Mouse (Mus musculus) kidney, adult 9 months (tissue): ENCODE data around the gene Cdk8.
"Not testable (repeated sequence)": the region's sequence is repeated elsewhere in the genome, so short reads cannot be mapped to it uniquely, and the experiment has no call there.

ENCODE experiments used
- DNase-seq: peaks from one replicate; pipeline ENCODE4 v3.0.0; 2022

Gene Cdk8

DNA sequence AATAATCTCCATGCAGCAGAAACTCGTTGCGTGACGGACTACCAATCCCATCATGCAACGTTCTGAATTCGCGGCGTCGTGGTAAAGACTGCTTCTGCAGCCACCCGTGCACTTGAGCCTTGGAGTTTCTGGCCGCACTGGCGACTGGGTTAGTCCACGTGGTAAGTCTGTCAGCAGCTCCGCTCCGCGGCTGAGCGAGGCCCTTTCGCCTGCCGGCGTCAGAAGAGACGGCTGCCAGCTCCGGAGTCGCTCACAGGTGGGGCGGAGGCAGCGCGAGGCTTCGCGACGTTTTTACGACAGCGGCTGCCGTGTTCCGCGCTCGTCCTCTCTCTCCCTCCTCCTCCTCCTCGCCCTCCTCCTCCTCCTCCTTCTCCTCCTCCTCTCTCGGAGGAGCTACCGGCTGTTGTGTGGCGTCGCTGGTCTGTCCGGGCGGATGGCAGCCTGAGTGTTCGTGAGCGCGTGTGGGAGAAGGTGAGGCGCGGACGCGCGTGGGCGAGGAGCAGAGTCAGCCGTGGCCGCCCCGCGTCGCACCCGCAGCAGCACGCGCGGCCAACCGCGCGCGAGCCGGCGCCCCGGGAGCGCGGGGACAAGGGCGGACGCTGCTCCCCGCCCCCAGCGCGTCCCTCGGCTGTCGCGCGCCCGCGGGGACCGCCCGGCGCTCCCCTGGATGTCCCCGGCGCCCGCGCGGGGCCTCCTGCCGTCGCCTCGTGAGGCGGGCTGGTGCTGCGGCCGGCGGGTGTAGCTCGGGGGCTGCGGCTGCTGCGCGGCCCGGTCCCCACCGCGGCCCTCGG is at the start of gene Cdk8:
Gene Cdk8, plus strand, starts transcription at position 367 of the 791 bp plus-strand sequence.
- peak; percentile 94 for DNase-seq

DNA sequence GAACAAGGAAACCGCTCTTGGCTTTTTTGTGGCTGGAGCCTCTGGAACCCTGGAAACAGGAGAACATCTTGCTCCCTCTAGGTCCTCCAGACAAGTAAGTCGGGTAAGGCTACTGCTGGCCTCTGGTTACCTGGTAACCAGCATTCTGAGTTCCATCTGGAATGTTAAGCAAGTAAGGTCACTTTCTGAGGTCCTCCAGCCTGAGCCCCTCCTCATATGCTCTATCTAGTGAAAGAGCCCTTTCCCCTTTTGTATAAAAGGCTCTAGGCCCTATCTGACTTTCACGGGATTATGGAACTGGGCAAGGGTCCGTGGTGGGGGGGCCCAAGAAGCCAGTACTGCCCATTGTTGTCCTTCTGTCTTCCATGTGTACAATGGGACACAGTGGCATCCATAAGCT is 45.8 kb upstream of the Cdk8 start, which contains the start of gene 1700001J03Rik:
Gene 1700001J03Rik, minus strand, starts transcription at position 101 of the 400 bp plus-strand sequence.
- DNase-seq: not testable (repeated sequence)

DNA sequence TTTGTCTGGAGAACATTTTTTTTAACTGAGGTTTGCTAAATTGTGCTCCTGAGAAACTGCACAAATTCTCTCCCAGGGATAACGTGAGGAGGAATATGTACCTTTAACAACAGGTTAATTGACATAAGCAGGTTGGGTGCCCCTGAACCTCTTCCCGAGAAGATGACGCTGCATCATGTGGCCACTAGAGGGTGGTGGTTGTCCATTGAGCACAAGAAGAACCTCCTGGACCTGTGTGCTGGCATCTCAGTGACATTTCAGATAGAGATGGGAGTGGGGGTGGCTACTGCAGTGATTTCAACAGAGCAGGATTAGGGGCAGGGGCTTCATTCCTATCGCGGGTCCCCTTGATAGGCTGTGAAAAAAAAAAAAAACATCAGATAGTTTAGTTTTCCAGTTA is 43.6 kb upstream of the Cdk8 start:
- peak; percentile 79 for DNase-seq

DNA sequence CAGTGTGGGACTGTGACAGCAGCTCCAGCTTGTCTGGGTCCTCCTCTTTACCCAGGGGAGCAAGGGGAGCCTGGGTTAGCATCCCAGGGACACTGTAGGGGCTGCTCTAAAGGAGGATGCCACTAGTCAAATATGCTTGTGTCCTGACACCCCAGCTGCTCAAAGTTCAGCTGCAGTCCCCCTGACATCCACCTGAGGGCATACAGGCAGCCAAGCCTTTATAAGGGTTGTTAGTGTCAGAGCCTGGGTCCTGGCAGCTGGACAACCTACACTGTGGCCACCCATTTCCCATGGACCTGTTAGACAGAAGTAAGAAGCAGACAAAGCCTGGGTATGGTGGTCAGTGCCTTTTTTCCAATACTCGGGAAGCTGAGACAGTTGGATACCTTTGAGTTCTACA is 42.9 kb upstream of the Cdk8 start:
- peak; percentile 63 for DNase-seq

DNA sequence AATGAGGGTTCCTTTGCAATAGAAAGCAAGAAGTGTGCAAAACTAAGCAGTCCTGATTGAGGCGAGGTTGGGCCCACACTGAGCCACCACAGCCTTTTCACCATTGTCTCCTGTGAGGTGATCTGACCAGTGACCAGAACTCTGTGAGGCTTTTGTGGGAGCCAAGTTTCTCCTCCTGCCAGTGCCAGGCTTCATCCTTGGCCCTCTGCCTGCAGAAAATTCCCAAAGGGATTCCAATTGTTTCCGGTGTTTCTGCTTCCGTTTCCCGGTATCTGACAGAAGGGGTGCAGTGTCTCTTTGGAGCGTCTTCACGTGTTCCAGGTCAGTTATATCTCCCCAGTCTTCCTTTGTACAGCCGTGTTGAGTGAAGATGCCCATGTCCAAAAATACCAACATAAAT is 42.3 kb upstream of the Cdk8 start:
- DNase-seq: peak; percentile 51

DNA sequence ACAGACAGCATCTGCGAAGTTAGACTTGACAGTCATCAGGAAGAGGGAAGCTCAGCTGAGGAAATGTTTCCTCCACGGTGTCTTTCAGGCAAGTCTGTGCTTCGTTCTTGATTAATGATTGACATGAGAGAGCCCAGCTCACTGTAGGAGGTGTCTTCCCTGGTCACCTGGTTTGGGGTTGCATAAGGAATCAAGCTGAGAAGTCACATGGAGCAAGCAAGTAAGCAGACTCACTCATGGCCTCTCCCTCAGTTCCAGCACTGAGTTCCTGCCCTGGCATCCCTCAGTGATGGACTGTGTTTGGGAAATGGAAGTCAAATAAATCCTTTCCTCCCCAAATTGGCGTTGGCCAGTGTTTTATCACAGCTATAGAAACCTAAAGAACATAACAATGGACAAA is 40.9 kb upstream of the Cdk8 start:
- DNase-seq: peak; percentile 82

DNA sequence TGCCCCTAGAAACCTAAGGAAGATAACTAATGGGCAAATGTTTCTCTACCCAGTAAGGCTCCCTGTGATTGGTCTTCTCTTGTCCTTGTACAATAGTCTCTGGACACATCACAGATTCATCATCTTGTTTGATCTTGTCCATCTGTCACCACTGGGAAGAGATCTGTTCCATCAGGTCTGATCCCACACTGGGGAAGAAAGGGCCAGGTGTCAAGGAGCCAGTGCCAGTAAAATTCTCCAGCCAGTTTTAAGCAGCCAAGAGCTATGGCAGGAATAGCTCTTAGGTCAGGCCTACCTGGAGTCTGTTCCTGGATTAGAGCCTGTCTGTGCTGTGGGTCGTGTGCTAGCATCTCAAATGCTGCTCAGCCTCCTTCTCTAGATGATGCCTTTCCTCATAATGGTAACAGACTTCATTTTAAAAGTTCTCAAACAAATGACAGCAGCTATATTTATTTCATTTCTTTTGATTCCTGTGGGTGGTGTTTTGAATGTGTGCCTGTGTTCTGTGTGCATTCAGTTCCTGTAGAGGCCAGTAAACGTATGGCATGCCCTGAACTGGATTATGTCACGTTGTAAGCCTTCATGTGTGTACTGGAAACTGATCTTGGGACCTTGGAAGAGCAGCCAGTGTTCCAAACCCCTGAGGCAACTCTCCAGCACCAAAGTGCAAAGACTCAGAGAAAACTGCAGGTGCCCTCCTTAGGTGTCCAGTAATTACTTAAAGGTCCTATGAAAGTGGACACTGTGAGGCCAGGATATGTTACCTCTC is 40.3 kb upstream of the Cdk8 start:
- DNase-seq: no peak

DNA sequence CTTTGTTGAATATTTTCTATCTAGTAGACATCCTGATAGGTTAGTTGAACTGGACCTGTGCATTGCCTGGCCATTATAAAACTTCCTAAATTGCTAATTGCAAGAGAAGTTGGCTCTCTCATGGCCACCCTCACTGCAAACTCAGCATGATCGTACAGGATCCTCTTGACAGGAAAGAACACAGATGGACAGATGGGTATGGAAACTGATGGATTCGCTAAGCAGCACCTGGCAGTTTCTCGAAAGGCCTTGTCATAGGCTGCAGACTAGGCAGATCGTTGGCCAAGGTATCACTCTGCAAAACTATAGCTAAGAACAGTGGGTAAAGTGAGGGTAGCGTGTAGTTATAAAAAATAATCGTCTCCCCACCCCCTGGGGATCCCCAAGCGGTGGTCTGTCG is 37.7 kb upstream of the Cdk8 start:
- DNase-seq: no peak

DNA sequence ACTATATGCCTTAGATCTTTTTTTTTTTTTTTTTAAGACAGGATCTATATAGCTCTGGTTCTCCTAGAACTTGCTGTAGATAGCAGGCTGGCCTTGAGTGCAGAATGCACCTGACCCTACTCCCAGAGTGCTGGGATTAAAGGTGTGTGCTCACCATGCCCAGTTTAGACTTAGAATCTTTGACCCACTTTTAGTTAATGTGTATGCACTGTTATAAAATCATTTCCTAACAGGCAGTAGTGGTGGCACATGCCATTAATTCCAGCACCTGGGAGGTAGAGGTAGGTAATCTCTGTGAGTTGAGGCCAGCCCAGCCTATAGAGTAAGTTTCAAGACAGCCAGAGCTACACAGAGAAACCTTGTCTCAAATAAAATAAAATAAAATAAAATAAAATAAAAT is 32.0 kb upstream of the Cdk8 start:
- DNase-seq: peak; percentile 88

DNA sequence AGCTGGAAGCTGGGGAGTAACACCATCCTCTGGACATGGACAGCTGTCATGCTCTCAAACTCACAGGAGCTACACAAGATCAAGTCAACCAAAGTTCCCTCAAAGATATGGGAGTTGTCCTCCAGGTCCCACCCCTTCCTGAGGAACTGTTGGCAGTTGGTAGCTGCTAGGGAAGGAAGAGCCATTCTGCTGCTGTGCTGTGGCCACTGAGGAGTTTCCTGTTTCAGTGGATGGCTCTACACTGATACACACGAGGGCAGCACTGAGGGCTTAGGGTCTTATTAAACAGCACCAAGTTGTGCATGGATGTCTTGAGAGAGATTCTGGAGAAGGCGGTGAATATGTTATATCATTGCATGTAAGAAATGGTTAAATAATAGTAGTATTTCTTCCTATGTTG is 31.5 kb upstream of the Cdk8 start:
- DNase-seq: no peak

DNA sequence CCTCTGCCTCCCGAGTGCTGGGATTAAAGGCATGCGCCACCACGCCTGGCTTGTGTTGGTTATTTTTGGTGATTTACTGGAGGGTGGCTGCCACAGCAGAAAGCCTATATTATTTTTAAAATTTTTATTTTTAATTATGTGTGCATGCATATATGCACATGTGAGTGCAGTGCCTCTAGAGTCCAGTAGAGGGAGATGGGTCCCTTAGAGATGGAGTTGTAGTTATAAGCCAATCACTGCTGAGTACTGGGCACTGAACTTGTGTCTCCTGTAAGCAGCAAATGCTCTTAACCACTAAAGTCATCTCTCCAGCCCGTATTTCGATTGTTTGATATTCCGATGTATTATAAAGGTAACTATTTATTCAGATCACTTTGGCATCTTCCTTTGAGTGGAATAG is 30.4 kb upstream of the Cdk8 start:
- no peak for DNase-seq

DNA sequence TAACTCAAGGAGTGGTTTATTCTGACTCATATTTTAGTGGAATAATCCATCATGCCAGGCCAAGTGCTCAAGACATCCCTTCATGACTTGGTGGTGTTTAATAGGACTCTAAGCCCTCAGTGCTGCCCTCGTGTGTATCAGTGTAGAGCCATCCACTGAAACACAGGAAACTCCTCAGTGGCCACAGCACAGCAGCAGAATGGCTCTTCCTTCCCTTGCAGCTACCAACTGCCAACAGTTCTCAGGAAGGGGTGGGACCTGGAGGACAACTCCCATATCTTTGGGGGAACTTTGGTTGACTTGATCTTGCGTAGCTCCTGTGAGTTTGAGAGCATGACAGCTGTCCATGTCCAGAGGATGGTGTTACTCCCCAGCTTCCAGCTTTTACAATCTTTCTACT is 27.1 kb upstream of the Cdk8 start:
- peak; percentile 29 for DNase-seq

DNA sequence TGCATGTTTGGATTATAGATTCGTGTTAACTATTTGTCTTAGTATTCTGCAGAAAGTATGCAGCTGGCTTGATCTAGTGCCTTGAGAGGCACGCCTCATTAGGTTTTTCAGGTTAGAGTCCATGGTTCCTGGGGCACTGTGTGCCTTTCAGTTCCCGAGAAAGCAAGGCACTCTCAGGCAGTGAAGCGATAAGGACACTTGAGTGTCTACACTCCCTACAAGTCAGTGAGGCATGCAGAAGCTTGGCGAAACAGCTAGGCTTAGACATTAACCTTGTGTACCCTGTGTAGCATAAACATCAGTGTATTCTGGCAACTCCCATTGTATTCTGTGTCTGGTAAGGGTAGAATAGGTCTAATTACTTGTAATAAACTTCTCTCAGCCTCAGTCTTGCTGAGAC is 25.5 kb upstream of the Cdk8 start:
- peak; percentile 96 for DNase-seq

DNA sequence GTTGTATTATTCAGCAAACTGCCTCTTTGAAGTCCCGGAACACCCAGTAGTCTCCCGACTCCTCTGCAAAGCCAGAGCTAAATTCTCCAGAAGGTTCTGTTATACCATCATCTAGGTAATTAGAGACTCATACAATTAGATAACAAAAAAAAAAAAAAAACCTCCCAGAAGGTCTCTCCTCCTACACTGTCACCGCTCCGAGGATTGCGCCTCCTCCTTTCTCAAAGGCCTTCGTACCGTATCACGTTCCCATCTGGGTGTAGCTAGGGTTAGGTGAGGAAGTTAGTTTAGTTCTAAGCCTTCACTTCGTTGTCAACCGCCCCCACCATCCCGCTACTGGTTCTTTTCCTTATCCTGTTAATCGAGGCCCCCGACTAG is 10.5 kb upstream of the Cdk8 start:
- no peak for DNase-seq

DNA sequence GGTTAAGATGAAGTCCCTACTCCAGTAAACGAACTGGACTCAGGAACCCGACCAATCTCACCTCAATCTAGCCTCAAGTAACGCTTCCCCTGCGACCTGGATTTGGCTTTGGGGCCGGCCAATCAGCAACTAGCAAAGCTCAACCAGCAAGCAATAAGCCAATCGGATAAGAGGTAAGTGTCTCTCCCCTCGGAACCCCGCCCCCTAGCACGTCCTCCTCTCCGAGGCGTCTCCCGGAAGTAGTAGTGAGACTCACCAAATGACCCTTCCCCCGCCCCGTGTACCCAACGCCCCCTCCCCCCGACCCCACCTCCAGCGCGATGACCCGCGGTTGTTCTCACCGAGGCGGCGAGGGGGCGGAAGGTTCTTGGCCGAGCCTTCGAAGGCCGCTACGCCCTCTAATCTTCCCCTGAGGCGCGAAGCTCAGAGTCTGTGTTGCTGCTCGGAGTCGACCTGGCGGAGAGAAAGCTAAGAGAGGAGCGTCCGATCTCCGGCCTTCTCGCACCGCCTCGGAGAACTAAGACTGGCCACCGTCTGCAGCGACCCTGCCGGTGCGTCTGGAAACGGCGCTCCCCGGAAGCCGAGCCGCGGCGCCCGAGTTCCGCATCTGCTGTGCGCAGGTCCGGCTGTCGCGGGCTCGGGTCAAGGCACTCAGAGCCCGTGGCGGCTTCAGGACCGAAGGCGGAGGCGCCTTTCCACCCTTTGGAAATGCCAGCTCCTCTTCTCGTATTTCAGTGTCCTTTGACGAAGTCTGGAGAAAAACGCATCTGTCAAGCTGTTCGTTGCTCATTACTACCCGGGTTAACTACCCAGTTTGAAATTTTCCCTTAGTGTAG is 9.9 kb upstream of the Cdk8 start, which contains the start of gene Rnf6:
Gene Rnf6, minus strand, starts transcription at position 677 of the 836 bp plus-strand sequence.
- peak; percentile 97 for DNase-seq

DNA sequence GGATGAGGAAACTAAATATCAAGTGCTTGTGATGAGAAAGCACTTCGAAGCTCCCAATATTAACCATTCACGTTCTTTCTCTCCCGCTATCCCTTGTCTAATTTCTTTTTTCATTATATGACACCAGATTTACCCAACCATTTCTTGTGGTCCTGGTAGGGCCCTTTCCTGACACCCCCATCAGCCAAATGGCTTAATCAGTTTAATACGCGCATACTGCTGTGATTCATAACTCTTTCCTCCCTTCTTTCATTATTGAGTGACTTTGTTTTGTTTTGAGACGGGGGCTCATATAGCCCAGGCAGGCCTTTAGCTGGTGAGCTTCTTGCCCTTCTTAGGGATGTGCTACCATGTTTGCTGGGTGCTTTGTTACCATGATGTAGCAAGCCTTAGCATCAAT is 9.3 kb upstream of the Cdk8 start:
- no peak for DNase-seq

DNA sequence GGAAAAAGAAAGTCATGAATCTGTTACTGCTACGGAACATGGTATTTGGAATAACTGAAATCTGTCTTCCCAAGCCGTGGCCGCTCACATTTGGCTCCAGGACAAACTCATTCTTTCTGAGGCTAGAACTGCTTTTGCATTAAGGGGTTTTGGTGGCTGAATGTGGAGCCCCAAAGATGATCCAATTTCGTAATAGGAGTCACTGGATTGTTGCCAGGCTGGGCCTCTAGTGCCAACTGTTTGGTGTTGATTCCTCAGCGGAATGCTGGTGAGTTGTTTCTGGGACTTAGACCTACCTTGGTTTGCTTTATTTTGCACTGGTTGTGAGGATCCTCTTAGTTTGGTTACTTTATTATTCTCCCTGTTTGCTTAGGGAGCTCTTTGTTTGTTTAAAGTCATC is 7.2 kb upstream of the Cdk8 start:
- DNase-seq: peak; percentile 56

DNA sequence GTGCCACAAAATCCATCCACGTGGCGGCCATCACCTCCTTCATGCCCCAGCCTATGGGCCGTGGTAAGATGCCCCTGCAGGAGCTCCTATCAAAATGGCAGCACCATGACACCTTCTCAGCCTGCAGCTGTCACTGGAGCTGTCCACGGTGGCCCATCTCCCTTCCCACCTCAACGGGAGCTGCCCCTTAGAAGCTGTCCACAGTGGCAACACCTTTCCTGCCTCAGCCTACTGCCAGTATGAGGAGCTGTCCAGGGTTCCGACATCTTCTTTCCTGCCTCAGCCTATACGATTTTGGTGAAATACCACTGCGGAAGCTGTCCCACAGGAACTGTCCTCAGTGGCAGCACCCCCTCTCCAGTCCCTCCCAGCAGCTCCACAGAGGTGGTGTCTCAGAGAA is 3.5 kb upstream of the Cdk8 start:
- no peak for DNase-seq

DNA sequence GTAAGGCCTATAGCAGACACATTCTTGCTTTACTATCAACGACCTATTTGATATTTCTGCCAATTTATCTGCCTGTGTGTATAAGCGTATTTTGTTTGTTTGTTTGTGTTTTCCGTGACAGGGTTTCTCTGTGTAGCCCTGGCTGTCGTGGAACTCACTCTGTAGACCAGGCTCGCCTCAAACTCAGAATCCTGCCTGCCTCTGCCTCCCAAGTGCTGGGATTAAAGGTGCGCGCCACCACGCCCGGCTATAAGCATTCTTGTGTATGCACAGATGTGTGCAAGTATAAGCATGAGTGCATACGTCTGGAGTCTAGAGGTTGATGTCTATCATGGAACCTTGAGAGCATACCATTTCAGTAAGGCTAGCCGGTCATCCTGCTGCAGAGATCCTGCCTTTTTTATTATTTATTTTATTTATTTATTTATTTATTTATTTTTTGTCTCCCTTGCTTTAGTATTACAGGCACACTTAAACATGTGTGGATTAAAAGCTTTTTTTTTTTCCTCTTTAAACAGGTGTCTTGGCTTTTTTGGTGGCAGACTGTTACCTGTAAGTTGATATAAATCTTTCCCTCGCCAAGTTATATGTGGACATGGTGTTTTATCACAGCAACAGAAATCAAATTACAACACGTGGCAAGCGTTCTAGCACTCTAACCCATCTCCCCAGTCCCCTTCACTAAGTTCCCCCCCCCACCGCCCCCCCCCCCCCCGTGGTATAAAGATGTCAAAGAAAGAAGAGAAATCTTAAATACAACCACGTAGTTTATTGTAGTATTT is 970 bp upstream of the Cdk8 start:
- no peak for DNase-seq

DNA sequence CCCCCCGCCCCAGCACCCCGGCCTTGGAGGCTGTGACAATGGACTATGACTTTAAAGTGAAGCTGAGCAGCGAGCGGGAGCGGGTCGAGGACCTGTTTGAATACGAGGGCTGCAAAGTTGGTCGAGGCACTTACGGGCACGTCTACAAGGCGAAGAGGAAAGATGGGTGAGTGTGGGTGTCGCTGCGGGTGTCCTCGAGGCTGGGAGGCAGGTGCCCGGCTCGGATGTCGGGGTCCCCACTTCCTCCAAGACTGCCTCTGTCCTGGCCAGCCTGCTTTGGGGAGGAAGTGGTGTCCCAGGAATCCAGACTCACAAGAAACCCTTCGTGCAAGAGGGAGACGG is 596 bp downstream of the Cdk8 start:
- peak; percentile 34 for DNase-seq

DNA sequence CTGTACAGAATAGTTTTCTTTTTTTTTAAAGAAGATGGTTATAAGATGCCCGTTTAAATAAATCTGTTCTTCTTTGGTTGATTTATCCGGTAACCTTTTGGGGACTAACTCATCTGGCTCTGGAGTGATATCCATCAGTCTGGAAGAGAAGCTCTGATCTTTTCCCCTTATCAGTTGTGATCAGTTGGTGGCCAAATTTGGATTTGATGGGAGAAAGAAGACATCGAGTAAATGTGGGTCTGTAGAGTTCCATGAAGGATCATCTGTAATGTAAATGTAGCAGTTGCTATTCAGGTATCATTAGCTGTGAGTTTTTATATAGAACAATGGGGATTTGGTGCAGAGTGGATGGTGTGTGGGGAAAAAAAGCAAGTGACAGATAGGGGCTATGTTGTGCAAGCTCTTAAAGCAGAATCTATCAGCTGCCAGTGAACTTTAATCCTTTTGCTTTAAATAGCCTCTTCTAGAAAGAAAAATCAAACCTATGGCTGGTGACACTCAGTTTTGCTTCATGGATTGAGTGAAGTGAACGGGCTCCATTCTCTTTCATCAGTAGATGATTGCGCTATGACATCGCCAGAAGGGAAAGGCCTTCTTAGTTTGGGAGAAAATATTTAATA is 1.1 kb downstream of the Cdk8 start:
- DNase-seq: no peak

DNA sequence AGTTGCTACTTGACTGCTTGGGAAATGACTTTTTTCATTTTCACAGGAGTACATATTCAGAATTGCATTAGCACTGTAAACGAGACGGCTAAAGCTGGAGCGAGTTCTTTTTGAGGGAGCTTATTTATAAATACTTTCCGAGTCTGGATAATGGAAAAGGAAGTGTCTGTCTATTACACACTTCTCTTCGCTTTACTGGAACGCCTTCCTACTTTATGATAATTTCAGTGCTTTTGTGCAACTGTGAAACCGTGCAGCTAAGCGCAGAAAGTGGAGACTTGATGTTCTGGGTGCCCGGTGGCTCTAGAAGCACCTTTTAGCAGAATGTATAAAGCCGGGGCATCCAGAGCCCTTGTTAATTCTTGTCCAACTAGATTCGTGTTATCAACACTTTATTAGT is 1.8 kb downstream of the Cdk8 start:
- DNase-seq: no peak
